Mouse (Mus musculus) adrenal gland, postnatal 25 days (tissue): ENCODE measurements around the gene Prkca. TPM values are rescaled to one million over a fixed set of nuclear protein-coding genes. Genes with fewer than 3 reads are reported as not detected.

ENCODE experiments used
- DNase-seq: peaks from one replicate; pipeline ENCODE4 v3.0.0; 2021; ENCODE audit warnings: mixed read lengths
- total RNA-seq: library from RNA; stranded (reverse); gene quantifications from 2 replicates; pipeline ENCODE4 v1.2.3, GENCODE M21; 2021

The Prkca gene
- total RNA-seq, 1 experiment from 2014 or later = 7.8 TPM

DNA sequence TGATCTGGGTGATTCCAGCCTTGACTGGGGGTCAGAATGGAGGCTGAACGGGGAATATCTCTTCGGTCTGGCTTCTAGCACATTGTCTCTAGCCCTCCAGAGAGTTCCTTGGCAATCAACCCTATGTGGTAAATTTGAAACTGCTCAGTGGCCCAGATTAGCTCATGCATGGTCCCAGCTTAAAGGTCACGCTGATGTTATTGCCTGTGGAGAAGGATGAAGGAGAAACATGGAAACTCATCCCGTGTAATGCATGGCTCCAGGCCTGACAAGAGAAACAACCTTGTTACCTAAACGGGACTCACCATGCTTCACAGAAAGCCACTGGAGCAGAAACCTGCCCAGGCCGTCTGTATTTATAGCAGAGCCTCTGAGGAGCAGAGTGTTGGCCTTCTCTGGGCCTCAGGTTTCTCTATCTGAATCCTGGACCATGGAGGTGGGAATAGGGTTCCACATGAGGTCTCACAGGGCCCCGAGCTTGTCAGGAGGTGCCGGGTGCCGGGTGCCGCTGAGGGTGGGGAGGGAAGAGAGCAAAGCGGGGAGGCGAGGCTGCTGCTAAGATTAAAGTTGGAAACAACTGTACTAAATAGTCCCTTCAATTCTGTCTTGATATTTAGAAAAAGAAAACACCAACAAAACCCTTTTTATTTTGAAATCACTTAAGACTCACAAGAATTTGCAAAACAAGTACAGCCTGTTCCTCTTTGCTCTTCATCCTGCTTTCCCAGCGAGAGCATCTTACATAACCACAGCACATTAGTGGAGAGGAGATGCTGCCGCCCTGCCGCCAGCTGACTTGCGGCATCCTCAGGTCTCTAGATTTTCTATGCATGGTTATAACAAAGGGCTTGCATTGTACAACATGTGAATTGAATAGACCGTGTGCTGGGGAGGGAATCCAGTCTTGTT lies 281.9 kb downstream of the Prkca start:
- no peak for DNase-seq

DNA sequence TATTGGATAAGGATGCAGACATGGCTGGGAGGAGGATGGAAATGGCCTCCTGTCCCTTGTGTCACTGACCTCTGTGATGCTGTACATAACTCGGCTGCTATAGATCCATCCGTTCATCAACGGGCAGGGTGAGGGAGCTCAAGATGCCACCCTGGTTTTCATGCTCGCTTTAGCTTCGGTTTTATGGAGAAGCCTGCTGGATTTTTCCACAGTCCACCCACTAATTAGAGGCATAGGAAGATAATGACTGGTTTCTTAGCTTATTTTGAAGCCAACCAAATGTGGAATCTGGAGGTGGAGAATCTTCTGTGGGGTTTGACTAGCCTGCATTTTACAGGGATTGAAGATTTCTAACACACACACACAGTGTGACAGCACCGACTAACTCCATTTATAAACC lies 286.6 kb downstream of the Prkca start:
- no peak for DNase-seq

DNA sequence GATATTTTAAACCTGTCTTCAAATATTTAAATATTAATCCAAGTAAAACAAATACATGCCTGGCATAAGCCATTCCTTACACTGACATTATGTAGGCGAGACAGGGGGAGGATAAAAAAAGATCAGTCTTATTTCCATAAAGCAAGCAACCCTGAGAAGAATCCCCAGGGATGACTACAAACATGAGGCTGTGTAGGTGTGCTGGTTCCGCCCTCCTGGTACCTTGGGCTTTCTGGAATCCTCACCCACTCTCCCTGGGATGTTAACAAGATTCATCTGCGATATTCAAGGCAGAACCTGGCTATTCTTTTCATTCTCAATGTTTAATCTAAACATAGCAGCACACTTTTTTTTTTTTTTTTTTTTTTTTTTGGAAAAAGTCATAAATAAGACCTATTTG lies 289.1 kb downstream of the Prkca start:
- DNase-seq = no peak

DNA sequence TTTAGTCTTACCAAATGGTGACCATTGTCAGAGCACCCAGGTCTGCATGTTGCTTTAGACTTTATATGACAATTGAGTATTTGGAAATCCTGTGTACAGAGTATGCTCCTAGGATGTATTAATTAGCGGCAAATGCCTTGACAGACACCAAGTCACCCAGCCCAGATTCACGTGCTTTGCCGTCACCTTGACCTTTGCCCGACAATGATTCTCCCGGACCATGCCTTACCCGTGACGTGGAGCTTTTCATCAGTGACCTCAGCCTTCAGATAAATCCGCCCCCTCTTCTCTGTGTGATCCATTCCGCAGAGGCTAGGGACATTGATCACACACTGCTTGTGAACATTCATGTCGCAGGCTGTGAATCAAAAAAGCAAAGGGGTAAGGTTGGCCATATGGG lies 290.0 kb downstream of the Prkca start:
- peak; percentile 41 for DNase-seq

DNA sequence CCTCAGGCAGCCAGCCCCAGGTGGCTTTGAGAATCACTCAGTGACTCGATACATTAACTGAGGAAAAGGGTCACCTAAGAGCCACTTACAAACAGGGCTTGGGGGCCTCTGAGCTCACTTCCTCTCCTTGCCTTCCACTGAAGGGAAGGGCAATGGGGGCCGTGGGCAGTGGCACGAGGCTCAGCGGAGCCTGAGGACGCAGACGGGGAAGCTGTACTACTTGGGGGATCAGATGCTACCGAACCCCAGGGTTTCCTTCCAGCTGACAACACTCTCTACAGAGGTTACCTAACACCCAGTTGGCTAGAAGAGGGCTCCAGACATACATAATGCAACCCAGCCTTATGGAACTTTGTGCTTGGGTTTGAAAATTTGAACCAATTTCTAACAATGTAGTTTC lies 302.1 kb downstream of the Prkca start:
- no peak for DNase-seq

DNA sequence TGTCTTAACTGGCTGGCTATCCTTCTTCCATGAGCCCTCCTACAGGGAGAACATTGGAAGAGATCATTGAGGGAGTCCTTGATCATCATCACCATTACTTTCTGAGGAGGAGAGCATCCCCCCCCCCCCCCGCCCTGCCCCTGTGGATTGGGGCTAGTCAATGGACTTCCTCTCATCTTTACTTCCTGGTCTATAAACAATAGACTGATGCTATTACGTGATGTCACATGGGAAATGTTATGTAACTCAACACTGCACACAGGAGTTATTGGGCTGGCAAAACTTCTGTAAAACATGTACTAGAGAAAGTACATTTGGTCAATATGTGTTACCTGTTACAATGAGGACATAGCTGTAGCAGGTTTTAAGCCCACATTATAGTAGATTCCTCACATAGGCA lies 302.9 kb downstream of the Prkca start:
- no peak for DNase-seq

DNA sequence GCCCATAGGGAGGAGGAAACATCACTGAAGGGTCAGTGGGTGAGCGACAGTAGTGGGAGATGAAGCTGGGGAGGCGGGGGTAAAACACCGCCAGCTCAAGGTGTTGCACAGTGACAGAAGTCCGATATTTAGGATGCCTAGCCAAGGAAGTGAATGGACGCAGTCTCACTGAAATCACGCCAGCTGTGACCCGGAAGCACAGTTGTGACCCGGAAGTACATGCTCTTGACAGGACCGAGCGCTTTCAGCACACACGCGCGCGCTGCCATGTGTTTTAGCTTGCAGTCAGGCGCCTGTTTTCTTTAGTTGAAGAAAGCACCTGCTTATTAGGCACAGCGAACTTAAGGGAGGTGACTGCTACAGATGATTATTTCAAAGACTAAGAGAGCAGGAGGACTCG lies 304.0 kb downstream of the Prkca start:
- DNase-seq = no peak

DNA sequence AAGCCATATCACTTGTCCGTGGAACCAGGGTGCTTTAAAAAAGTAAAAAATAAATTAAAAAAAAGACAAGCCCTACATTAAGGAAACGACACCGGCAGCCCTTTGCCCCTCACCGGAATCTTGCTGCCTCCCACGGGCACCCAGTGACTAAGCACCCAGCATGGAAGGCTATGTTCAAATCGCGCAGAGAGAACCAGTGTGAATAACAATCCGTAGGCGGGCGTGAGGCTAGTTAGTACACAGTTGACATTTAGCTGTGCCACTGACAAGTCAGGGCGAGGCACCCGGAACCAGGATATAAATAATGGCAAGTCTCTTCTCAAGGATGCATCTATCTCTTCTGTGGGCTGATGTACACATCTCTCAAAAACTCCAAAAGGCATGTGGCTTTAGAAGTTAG lies 304.7 kb downstream of the Prkca start:
- DNase-seq = peak; percentile 17

DNA sequence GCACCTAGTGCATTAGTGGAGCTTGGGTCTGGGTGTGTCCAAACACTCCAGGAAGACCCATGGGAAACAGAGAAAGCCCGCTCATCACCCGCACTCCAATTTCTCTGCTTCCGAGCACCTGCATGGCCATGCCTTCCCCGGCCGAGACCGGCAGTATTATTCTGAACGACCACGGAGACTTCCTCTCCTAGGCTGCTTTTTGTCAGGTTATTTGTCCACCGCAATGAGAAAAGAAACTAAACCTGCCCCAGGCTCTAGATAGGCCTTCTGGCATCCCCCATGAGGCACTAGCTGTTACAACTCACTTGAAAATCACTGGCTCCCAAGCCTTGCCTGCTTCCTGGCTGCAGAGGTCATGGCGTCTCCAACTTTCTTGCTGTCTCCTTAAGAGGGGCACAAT lies 307.4 kb downstream of the Prkca start:
- DNase-seq = no peak

DNA sequence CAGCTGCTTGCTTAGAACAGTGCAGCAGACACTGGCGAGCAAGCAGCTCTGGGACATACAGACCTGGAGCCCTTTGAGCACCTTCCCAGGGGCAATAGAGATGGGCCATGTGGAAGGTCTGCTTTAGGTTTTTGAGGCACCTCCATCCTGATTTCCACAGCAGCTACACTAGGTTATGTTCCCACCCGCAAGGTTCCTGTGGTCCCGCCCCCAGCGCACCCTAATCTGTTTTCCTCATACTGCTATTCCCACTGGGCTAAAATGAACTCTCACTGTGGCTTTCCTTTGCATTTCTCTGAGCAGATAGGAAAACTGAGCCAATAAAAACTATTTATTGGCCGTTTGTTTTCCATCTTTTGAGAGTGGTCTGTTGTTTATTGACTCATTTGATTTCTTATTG lies 308.0 kb downstream of the Prkca start:
- DNase-seq = no peak

DNA sequence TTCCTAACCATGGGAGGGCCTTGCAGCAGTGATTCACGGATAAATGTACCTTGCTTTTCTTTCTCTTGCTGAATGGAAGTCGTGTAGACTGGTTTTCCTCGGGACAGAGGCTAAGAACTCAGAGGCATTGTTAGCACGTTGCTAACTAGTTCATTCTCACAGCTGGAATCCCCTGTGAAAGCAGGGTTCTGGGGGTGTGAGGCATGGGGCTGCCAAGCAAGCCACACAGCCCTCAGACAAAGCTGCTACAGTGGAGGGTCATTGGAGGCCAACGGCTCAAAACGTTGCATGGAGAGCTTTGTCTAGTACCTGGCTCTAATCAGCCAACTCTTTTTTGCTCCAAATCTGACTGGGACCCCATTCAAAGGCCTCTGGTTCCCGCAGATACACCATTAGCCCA lies 309.4 kb downstream of the Prkca start:
- no peak for DNase-seq

DNA sequence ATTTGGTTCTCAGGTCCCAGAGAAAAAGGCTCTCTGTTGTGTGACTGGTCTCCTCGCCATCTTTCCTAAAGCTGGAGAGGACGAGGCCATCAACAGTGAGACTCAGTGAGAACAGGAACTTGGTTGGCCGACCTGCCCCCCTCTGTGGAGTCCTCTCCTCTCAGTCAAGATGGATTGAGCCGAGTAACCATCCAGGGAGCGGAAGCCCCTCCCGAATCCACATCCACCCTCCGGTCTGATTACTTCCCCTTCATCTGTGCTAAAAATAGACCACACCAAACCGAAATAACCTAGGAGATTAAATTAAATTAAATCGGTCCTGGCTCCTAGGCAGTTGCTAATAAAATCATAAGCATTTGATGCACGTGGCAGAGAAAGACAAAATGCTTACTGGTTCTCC lies 311.2 kb downstream of the Prkca start:
- no peak for DNase-seq

DNA sequence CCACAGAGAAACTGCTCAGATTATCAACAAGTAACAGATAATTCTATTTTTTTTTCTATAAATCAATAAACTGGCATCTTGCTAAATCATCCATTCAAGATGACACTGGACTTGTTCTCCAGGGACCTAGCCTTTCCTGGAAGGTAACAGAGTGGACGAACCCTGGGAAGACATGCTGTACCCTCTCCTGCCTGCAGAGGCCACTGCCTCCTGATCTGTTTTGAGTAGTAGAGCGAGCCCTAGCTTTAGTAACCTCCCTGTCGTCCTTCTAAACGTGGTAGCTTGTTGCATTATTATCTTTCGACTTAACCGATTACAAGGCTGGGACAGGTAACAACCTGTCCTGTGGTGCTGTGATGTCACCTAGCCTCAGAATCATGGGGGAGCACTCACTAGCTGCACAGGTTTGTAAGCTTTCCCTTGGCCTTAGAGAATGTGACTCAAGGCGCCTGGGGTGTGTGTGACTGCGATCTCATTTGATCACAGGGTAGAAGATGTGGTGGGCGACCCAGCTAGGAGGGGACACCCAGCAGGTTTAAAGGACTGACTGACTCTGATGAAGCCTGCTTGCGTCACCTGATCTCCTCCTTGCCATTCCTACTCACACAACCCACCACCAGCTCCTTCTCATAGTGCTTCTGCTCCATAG lies 312.6 kb downstream of the Prkca start:
- peak; percentile 42 for DNase-seq

DNA sequence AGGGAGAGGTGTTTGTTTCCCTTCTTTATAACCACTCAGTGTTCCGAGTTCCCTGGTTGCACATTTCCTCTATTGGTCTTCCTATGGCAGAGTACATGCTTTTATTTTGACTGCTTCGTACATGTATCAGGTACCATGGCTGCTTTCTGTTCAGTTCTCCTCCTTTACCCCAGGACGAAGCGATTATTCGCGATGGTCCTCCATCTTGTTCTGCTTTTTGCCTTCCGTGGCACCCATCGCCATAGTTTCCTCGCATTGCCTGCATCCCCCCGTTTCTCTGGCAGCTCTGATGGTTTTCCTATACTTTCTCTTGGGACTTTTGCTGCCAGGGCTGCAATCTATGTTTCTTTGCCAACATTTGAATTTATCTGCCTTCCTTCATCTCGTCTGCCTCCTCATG lies 314.4 kb downstream of the Prkca start:
- no peak for DNase-seq

DNA sequence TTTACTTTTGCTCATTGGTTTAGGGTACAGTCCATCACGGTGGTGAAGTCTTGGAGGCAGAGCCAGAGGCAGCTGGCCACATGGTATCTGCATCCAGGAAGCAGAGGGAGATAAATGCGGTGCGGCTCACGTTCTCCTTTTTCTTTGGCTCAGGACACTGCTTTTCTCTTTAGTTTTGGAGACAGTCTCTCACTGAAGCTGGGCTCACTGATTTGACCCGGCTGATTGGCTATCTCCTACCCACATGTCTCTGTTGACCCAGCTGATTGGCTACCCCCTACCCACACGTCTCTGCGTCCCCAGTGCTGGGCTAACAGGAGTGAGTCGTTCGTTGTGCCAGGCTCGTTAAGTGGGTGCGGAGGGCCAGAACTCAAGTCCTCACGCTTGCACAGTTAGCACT lies 315.3 kb downstream of the Prkca start:
- DNase-seq = no peak

DNA sequence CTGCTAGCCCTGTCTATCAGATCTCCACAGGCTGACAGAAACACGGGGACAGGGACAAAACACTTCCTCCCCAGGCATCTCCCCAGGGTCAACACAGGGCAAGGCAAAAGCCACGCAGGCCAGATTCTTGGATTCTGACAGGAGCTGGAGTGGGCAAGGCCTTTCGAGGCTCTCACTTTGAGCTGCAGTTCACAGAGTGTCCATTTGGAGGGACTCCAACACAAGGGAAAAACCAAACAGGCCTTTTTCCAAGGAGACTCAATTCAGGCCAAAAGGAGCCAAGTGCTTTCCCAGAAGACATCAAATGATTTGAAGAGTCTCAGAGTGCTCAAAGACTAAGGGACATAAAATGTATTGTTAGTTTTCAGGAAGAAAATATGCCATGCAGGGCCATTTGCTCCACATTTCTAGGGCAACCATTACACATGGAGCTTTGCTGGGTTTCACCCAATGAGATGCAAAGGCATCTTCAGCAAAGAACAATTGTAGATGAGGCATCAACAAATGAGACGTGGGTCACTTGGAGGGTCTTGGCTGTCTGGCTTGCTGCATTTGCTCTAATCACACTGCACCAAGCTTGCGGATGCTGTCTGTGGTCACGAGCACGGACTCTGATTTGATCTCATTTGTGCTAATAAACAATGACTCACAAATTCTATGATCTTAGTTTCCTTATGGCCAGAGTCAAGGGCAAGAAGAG lies 317.9 kb downstream of the Prkca start:
- DNase-seq = peak; percentile 34

DNA sequence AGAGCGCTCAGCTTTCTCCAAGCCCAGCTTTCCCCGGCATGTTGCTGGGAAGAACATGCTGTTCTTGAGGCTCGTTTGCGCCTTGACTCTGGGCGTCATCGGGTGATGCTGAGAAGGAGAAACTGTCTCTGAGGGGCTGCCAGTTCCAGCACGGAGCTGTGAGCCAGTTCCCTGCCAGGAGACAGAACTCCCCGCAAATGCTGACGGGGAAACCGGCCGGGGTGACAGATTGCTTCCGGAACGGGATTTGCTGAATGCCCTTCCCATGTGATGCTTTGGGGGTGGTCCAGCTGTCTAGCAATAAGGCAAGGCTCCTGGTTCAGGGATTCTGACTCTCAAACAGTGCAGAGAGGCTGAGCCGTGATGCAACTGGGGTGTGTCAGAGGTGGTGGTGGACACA lies 320.5 kb downstream of the Prkca start:
- DNase-seq = peak; percentile 15

DNA sequence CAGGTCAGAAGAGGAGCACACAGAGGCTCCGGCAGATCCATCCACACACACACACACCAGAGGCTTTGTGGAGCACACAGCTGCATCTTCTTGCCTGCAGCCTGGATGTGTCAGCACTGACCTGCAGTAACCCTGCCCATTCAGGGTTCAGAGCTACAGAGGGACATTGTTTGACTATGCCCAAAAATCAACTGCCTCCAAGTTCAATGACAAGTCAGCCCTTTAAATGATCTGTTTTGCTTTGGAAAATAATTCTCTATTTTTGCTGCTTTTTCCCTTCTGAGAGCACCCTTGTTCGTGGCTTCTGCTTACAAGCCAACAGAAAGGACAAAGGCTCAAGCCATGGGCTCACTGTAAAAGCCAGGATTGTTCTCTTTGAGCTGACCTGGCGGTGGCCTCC lies 322.8 kb downstream of the Prkca start:
- no peak for DNase-seq

DNA sequence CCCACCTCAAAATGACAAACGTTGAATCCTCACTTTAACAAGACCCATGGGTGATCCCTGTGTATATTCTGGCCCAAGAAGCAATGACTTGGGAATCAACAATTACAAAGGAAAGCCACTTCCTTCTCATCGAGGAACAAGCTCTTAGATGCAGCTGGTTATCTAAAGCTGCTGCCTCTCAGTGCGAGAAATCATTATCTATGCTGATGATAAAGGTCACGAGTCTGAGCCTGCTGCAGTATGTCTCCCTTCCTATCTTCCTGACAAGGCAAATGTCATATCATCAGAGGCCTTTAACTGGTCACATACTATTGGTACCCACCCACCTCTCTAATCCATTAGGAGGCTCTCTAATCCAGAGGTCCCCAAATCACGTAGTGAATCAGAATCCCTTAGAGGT lies 328.4 kb downstream of the Prkca start:
- no peak for DNase-seq

DNA sequence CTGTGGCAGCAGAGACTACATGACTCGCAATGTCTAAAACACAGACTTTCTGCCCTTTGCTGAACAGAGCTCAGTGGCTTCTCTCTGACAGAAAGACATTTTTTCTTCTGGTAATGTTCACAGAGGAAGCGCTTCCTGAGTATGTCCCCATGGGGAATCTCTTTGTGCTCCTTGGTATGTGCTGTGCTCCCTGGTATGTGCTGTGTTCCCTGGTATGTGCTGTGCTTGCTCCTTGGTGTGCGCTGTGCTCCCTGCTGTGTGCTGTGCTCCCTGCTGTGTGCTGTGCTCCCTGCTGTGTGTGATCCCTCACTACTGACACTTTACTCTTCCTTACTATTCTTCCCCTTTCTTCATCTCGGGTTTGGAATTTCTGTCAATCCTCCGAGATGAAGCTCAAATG lies 330.3 kb downstream of the Prkca start:
- no peak for DNase-seq

DNA sequence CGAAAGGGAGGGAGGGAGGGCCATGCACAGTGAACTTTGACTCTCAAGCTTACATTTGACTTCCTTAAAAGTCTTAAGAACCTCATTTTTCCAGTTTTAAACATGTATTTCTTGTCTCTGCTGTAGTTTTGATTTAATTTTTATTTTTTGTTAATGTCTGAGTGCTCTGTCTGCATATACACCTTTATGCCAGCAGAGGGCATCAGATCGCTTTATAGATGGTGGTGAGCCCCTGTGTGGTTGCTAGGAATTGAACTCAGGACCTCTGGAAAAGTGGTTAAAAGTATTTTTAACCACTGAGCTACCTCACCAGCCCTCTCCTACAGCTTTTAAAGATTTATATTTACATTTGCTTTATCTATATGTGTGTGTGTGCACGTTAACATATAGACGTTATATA lies 333.3 kb downstream of the Prkca start:
- DNase-seq = no peak

DNA sequence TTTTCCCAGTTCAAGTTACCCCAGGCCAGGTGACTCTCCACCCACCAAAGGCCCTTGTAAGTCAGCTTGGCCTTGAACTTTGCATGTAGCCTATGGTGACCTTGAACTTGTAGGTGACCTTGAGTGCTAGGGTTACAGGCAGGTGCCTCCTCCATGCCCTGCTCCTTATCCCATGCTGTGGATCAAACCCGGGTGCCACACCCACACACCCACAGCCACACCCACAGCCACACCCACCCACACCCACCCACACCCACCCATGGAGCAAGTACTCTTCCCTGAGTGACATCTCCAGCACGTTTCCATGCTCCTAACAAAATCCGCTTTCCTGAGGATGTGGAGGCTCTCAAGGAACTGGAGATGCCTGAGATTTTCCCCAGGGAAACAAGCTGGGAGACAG lies 344.8 kb downstream of the Prkca start:
- DNase-seq = no peak

DNA sequence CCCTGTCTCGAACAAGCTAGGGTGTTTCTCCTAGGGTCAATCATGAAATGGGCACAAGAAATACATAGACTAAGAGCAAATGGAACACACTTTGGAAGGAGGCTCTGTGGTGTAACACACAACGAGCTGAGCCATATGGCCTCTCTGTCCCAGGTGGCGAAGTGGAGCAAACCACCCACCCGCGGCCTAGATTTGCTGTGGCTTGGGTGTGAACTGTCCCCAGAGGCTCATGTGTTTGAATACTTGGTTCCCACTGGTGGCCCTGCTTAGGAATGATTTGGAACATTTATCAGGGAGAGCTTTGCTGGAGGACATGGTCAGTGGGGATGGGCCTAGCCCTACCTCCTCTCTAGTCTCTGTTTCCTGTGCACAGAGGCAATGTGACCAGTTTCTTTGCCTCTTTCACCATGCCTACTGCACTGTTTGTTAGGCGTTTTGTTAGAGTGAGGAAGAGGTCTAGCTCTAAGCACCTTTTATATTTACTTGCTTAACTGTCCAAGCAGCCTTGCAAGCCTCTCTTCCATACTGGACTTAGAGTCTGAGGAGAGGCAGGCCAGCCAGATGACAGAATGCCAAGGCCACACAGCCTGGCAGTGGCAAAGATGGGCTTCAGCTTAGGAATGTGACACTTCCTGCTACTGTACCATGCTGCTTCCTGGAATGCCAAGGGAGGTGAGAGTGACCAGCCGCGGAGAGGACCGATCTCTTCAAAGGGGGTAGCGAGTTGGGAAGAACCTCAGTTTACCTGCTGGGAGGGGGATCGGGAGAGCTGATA lies 346.6 kb downstream of the Prkca start:
- DNase-seq = peak; percentile 37
